Mouse (Mus musculus): ENCODE measurements around the gene Gm49321.
A peak's percentile ranks its signal among the peaks of the same experiment; 100 is the strongest.

GRCm38 (mm10) chr12:73931274-73931673 is 6.2 kb upstream of the Gm49321 start:
- TF ChIP-seq CTCF (IDR thresholded peaks at IDR 0.05 in 2 of 3, conservative IDR thresholded peaks at IDR 0.05 in 1 of 3; ENCODE audit: control insufficient read depth in 1 of 3, insufficient read depth in 1 of 3, low read depth in 2 of 3, low read length in 3 of 3, poor library complexity in 1 of 3, severe bottlenecking in 1 of 3) = peak; percentile 27 to 58 (median 43)
- no peak for TF ChIP-seq NRF1 (IDR thresholded peaks at IDR 0.05; ENCODE audit: insufficient read depth, low read depth, low read length, poor library complexity, severe bottlenecking)
- TF ChIP-seq UBTF (IDR thresholded peaks at IDR 0.05; ENCODE audit: borderline replicate concordance, insufficient read depth, low read depth, low read length) = no peak
- TF ChIP-seq POLR2A (IDR thresholded peaks at IDR 0.05; ENCODE audit: control insufficient read depth in 1 of 2, insufficient read depth in 1 of 2, low read depth in 1 of 2, low read length in 2 of 2, poor library complexity in 1 of 2) = no peak
- no peak for TF ChIP-seq USF1 (IDR thresholded peaks at IDR 0.05; ENCODE audit: low read depth, low read length)
- no peak for TF ChIP-seq E2F4 (IDR thresholded peaks at IDR 0.05; ENCODE audit: borderline replicate concordance, low read depth, low read length)
- TF ChIP-seq ETS1 (IDR thresholded peaks at IDR 0.05; ENCODE audit: low read depth, low read length) = no peak
- TF ChIP-seq RAD21 (IDR thresholded peaks at IDR 0.05; ENCODE audit: low read depth, low read length) = no peak; the same call in 1 of the 2 replicates
- no peak for TF ChIP-seq SMC3 (IDR thresholded peaks at IDR 0.05; ENCODE audit: low read depth, low read length)
- TF ChIP-seq BHLHE40 (IDR thresholded peaks at IDR 0.05; ENCODE audit: borderline replicate concordance, low read depth, low read length) = no peak

Data from MEL (cell line).